Mouse (Mus musculus): ENCODE results near the gene Arsb. TPM values are rescaled to one million over a fixed set of nuclear protein-coding genes. Genes with fewer than 3 reads are reported as not detected.

Gene Arsb
- total and polyA plus RNA-seq, 3 experiments: 4.6 to 9.6 (median 5.7) TPM

GRCm38 (mm10) chr13:93850674-93851073, 79.2 kb downstream of the Arsb start:
- H3K4me1 ChIP-seq (ENCODE audit: control insufficient read depth, insufficient read depth, low read length): peaks cover 5% of the 10 kb centered on the region
- H3K79me2 ChIP-seq (replicated peaks; ENCODE audit: control insufficient read depth, insufficient read depth, low read length): no peaks in the 10 kb centered on the region
- no peaks in the 10 kb centered on the region for H3K27me3 ChIP-seq (ENCODE audit: control insufficient read depth, insufficient read depth, low read length)
- TF ChIP-seq EP300 (IDR thresholded peaks at IDR 0.05; ENCODE audit: insufficient read depth, low read depth, low read length) (no peak), POLR2A (IDR thresholded peaks at IDR 0.05; ENCODE audit: insufficient read depth, low read depth, low read length) (no peak)
- no peak overlapping the region for H3K4me3 ChIP-seq
- H3K9ac ChIP-seq (ENCODE audit: low read depth, low read length): no peak overlapping the region
- no peak overlapping the region for H3K27ac ChIP-seq
- 75% methylated on average over 4 of the region's 4 CpGs for WGBS
- intact Hi-C loops (cut with DNase I): loop anchor here (1.0 to 5.0 kb wide), 3 partner anchors 11 to 282 kb away; no protein-coding TSS in a partner anchor
- H3K36me3 ChIP-seq (ENCODE audit: control insufficient read depth, insufficient read depth, low read length): peaks cover 3% of the 10 kb centered on the region; the same call in 1 of the 2 replicates
- DNase-seq: no peak

- Histone ChIP-seq H3K4me3 (no peak overlapping the region), H3K79me2 (replicated peaks; ENCODE audit: control insufficient read depth, insufficient read depth, low read length) (no peaks in the 10 kb centered on the region), H3K4me1 (ENCODE audit: control insufficient read depth, insufficient read depth, low read length) (peaks cover 6% of the 10 kb centered on the region), H3K36me3 (ENCODE audit: control insufficient read depth, insufficient read depth, low read length) (peaks cover 3% of the 10 kb centered on the region; the same call in 1 of the 2 replicates), H3K9ac (ENCODE audit: low read depth, low read length) (no peak overlapping the region), H3K27me3 (ENCODE audit: control insufficient read depth, insufficient read depth, low read length) (no peaks in the 10 kb centered on the region), H3K27ac (no peak overlapping the region)
- intact Hi-C loops (cut with DNase I): loop anchor here (5.0 kb wide), 2 partner anchors 90 to 280 kb away; no protein-coding TSS in a partner anchor
- TF ChIP-seq CTCF (IDR thresholded peaks at IDR 0.05) (no peak), EP300 (IDR thresholded peaks at IDR 0.05; ENCODE audit: insufficient read depth, low read depth, low read length) (no peak), POLR2A (IDR thresholded peaks at IDR 0.05; ENCODE audit: insufficient read depth, low read depth, low read length) (no peak)
- 45% methylated on average over 14 of the region's 14 CpGs for WGBS
- peak; percentile 52 to 69 for DNase-seq
Measured at GRCm38 (mm10) chr13:93852419-93853138, 81.1 kb downstream of the Arsb start.

GRCm38 (mm10) chr13:93853767-93854166, 82.3 kb downstream of the Arsb start:
- Histone ChIP-seq H3K4me3 (no peak overlapping the region), H3K36me3 (ENCODE audit: control insufficient read depth, insufficient read depth, low read length) (peaks cover 3% of the 10 kb centered on the region; the same call in 1 of the 2 replicates), H3K4me1 (ENCODE audit: control insufficient read depth, insufficient read depth, low read length) (peaks cover 6% of the 10 kb centered on the region), H3K27ac (no peak overlapping the region), H3K27me3 (ENCODE audit: control insufficient read depth, insufficient read depth, low read length) (no peaks in the 10 kb centered on the region), H3K79me2 (replicated peaks; ENCODE audit: control insufficient read depth, insufficient read depth, low read length) (no peaks in the 10 kb centered on the region), H3K9ac (ENCODE audit: low read depth, low read length) (no peak overlapping the region)
- no peak for TF ChIP-seq POLR2A (IDR thresholded peaks at IDR 0.05; ENCODE audit: insufficient read depth, low read depth, low read length)
- no peak for TF ChIP-seq CTCF (IDR thresholded peaks at IDR 0.05)
- no peak for TF ChIP-seq EP300 (IDR thresholded peaks at IDR 0.05; ENCODE audit: insufficient read depth, low read depth, low read length)
- 95% methylated on average over 6 of the region's 6 CpGs for WGBS
- intact Hi-C loops (cut with DNase I): loop anchor here (5.0 kb wide), 2 partner anchors 89 to 279 kb away; no protein-coding TSS in a partner anchor
- DNase-seq: no peak

GRCm38 (mm10) chr13:93854325-93854724, 82.9 kb downstream of the Arsb start:
- intact Hi-C loops (cut with DNase I): loop anchor here (5.0 kb wide), 2 partner anchors 88 to 278 kb away; no protein-coding TSS in a partner anchor
- 95% methylated on average over 8 of the region's 8 CpGs for WGBS

GRCm38 (mm10) chr13:93854966-93855562, 83.6 kb downstream of the Arsb start:
- no peak overlapping the region for H3K4me3 ChIP-seq
- 81% methylated on average over 3 of the region's 3 CpGs for WGBS
- no peaks in the 10 kb centered on the region for H3K27me3 ChIP-seq (ENCODE audit: control insufficient read depth, insufficient read depth, low read length)
- no peaks in the 10 kb centered on the region for H3K79me2 ChIP-seq (replicated peaks; ENCODE audit: control insufficient read depth, insufficient read depth, low read length)
- TF ChIP-seq POLR2A (IDR thresholded peaks at IDR 0.05; ENCODE audit: insufficient read depth, low read depth, low read length): no peak
- no peak for TF ChIP-seq EP300 (IDR thresholded peaks at IDR 0.05; ENCODE audit: insufficient read depth, low read depth, low read length)
- TF ChIP-seq CTCF (IDR thresholded peaks at IDR 0.05): no peak
- peaks cover 6% of the 10 kb centered on the region for H3K4me1 ChIP-seq (ENCODE audit: control insufficient read depth, insufficient read depth, low read length)
- DNase-seq: no peak
- intact Hi-C loops (cut with DNase I): loop anchor here (1.0 to 5.0 kb wide), 7 partner anchors 16 to 350 kb away; no protein-coding TSS in a partner anchor
- H3K36me3 ChIP-seq (ENCODE audit: control insufficient read depth, insufficient read depth, low read length): peaks cover 3% of the 10 kb centered on the region; the same call in 1 of the 2 replicates
- H3K27ac ChIP-seq: no peak overlapping the region
- no peak overlapping the region for H3K9ac ChIP-seq (ENCODE audit: low read depth, low read length)

More at GRCm38 (mm10) chr13:93854325-93854724, 82.9 kb downstream of the Arsb start:
- H3K79me2 ChIP-seq (replicated peaks; ENCODE audit: control insufficient read depth, insufficient read depth, low read length): no peaks in the 10 kb centered on the region
- H3K27ac ChIP-seq: no peak overlapping the region
- no peak overlapping the region for H3K9ac ChIP-seq (ENCODE audit: low read depth, low read length)
- no peak overlapping the region for H3K4me3 ChIP-seq
- no peak for TF ChIP-seq POLR2A (IDR thresholded peaks at IDR 0.05; ENCODE audit: insufficient read depth, low read depth, low read length)
- TF ChIP-seq CTCF (IDR thresholded peaks at IDR 0.05): no peak
- TF ChIP-seq EP300 (IDR thresholded peaks at IDR 0.05; ENCODE audit: insufficient read depth, low read depth, low read length): no peak
- H3K27me3 ChIP-seq (ENCODE audit: control insufficient read depth, insufficient read depth, low read length): no peaks in the 10 kb centered on the region
- DNase-seq: no peak
- H3K36me3 ChIP-seq (ENCODE audit: control insufficient read depth, insufficient read depth, low read length): peaks cover 3% of the 10 kb centered on the region; the same call in 1 of the 2 replicates
- peaks cover 6% of the 10 kb centered on the region for H3K4me1 ChIP-seq (ENCODE audit: control insufficient read depth, insufficient read depth, low read length)

Data from heart, adult 2 months (tissue).